Mouse (Mus musculus) cortical plate, adult 2 months (tissue): ENCODE data around the gene Rps13. TPM values are rescaled to one million over a fixed set of nuclear protein-coding genes. Genes with fewer than 3 reads are reported as not detected.

Experiments
- H3K27ac ChIP-seq: fragments of 200-500 bp; 2 replicates; pipeline ENCODE4 v1.5.1; 2012; ENCODE audit warnings: low read length, control low read depth, inconsistent platforms; ENCODE audit not compliant: insufficient read depth
- H3K4me1 ChIP-seq: fragments of 200-500 bp; 2 replicates; pipeline ENCODE4 v1.6.1; 2011; ENCODE audit warnings: low read length; ENCODE audit not compliant: control insufficient read depth, insufficient read depth
- H3K4me3 ChIP-seq: fragments of 200-500 bp; 2 replicates; pipeline ENCODE4 v1.5.1; 2011; ENCODE audit warnings: mild to moderate bottlenecking, low read length, control low read depth; ENCODE audit not compliant: insufficient read depth
- CTCF ChIP-seq: fragments of 200-500 bp; IDR thresholded peaks from 2 replicates; pipeline ENCODE4 v1.5.1; 2011; ENCODE audit warnings: mild to moderate bottlenecking, control low read depth, low read length; ENCODE audit not compliant: insufficient read depth; ENCODE audit errors: extremely low read depth
- POLR2A ChIP-seq: fragments of 200-500 bp; IDR thresholded peaks from 2 replicates; pipeline ENCODE4 v1.6.1; 2011; ENCODE audit warnings: mild to moderate bottlenecking, low read length, control low read depth; ENCODE audit not compliant: insufficient read depth; ENCODE audit errors: extremely low read depth
- polyA plus RNA-seq: library from polyadenylated mRNA; depleted of rRNA; stranded (reverse); fragments of >200 nt; gene quantifications from 2 replicates; pipeline ENCODE4 v1.2.3, GENCODE M21; 2012

Rps13 gene
- polyA plus RNA-seq, 1 experiment: 462 TPM

DNA sequence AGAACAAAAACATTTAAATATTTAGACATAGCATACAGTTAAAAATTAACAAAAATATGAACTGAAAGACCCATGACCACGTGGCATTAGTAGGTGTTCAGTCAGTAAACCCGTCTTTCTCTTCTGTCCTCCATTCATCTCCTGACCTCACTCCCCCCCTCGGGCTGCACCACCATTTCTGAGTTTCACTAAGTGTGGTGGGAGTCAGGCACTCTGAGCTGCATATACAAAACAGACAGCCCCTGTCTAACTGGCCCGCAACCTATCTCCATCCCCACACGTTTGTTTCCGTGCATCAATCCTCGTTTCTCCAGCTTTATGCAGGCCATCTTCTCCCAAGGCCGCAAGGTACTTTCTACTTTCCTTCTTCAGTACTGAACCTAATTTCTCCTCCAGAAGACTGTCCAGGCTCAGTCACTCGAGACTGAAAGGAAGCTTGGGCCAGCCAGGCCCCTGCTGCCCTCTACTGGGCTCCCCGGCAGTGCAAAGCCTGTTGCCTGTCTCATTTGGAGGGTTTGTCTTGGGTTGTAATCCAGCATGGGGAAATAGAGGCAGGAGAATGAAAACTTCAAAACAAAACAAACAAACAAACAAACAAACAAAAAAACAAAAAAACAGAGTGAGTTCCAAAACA, 10.5 kb downstream of the Rps13 start:
- TF ChIP-seq POLR2A: no peak
- peak; percentile 78 for TF ChIP-seq CTCF
- Histone ChIP-seq H3K27ac (no peak overlapping the region), H3K4me1 (no peaks in the 10 kb centered on the region), H3K4me3 (no peak overlapping the region)

GRCm38 (mm10) chr7:116309456-116309855, 24.5 kb downstream of the Rps13 start:
- no peak overlapping the region for H3K4me3 ChIP-seq
- H3K4me1 ChIP-seq: no peaks in the 10 kb centered on the region
- no peak overlapping the region for H3K27ac ChIP-seq
- no peak for TF ChIP-seq CTCF
- no peak for TF ChIP-seq POLR2A

- peak overlapping the region; percentile 12 for H3K4me3 ChIP-seq
- no peak overlapping the region for H3K27ac ChIP-seq
- TF ChIP-seq CTCF (no peak), POLR2A (no peak)
- no peaks in the 10 kb centered on the region for H3K4me1 ChIP-seq
These were observed 25.4 kb downstream of the Rps13 start for GRCm38 (mm10) chr7:116308632-116308991.

DNA sequence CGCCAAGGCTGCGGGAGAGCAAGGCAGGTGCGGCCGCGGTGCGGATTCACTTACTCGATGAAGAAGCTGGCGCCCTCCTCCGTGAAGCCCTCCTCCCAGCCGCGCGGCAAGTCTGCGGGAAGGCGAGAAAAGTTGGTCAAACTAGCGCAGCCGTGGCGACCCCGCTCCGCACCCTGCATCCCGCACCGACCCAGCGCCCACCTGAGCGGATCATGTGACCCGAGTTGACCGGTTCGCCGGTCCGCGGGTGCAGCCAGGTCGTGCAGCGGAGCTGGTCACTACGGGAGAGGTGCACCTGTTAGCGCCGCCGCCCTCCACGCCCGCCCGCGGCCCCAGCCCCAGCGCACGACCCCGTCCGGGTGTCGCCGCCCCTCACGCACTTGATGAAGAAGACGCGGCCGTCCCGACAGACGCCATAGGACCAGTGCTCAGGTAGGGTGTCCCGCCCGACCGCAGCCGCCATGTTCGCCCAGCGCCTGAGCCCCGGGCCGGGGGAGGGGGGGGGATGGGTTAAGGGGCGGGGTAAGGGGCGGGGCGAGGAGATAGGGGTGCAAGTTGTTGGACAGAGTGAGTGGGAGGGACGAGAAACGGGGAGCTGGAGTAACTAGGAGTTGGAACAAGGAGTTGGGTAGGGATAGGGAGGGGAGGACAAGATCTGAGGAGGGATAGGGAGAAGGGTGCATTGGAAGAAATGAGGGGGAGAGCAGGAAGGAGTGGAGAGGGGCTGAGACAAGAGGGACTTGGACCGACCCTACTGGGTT, 25.9 kb downstream of the Rps13 start, which contains the start of gene Plekha7:
Gene Plekha7, minus strand, starts transcription at position 506 of the 761 bp plus-strand sequence.
- Histone ChIP-seq H3K27ac (no peak within 1 kb of the TSS), H3K4me3 (peak within 1 kb of the TSS; percentile 12), H3K4me1 (no peaks in the 10 kb centered on the region)
- TF ChIP-seq POLR2A (no peak), CTCF (no peak)

DNA sequence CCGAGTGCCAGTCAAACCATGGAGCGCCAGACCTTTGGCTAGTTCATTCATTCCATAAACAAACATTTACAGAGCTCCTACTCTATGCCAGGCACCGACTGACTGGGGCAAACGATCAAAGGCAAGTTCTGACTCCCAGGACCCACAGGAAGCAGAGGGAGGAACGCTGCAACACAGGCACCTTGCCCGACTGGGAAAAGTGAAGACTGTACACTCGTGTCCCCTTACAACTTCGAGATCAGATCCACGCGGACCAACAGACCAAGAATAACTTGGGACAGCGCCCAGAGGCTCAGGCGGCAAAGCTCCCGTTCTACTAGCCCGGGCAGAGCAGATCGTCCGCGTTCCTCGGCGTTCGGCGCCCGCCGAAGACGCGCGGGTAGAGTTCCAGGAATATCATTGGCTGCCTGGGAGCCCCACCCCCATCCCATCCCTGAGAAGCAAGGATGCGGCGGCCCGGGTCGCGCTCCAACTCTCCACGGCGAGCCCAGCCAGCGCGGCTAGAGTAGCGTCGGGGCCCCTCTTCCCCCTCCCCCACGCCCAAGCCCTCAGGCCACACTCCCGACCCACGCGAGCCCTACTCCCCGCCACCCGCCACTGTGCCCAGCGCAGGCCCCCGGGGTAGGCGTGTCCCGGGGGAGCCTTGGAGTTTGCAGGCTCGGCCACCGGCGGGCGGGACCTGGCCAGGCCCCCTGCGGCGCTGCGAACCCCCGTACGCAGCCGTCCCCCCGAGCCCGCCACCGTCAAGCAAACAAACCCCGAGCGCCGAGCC, 26.7 kb downstream of the Rps13 start:
- Histone ChIP-seq H3K27ac (no peak overlapping the region), H3K4me1 (no peaks in the 10 kb centered on the region), H3K4me3 (peak overlapping the region; percentile 12)
- no peak for TF ChIP-seq CTCF
- no peak for TF ChIP-seq POLR2A

DNA sequence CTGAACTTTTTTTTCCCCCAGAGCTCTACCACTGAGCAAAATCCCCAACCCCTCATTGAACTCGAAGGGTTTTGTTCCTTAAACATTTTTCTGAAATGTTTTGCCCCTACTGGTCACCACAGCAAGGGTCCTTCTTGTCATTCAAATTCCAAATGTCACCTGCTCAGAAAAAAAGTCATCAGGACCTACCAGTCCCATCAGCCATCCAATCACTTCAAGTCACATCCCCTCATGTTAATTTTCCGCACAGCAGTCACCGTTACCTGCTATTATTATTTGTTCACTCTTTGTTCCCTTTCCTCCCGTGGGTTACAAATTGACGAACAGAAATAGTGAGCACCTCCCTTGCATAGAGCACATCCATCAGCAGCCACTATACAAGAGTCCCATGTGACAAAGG, 27.4 kb downstream of the Rps13 start:
- Histone ChIP-seq H3K27ac (no peak overlapping the region), H3K4me1 (no peaks in the 10 kb centered on the region), H3K4me3 (no peak overlapping the region; the same call in 1 of the 2 replicates)
- TF ChIP-seq CTCF: no peak

GRCm38 (mm10) chr7:116301661-116302311, 32.2 kb downstream of the Rps13 start:
- no peaks in the 10 kb centered on the region for H3K4me1 ChIP-seq
- TF ChIP-seq POLR2A: no peak
- no peak for TF ChIP-seq CTCF
- H3K4me3 ChIP-seq: no peak overlapping the region
- no peak overlapping the region for H3K27ac ChIP-seq

GRCm38 (mm10) chr7:116301144-116301543, 32.9 kb downstream of the Rps13 start:
- Histone ChIP-seq H3K4me3 (no peak overlapping the region), H3K27ac (no peak overlapping the region), H3K4me1 (no peaks in the 10 kb centered on the region)
- TF ChIP-seq POLR2A: no peak
- TF ChIP-seq CTCF: no peak

GRCm38 (mm10) chr7:116298851-116299250, 35.1 kb downstream of the Rps13 start:
- no peak overlapping the region for H3K27ac ChIP-seq
- no peak for TF ChIP-seq CTCF
- H3K4me1 ChIP-seq: no peaks in the 10 kb centered on the region
- no peak overlapping the region for H3K4me3 ChIP-seq
